Mouse (Mus musculus): ENCODE results near the gene Flt3.

GRCm38 (mm10) chr5:147356260-147357055 lies 43.8 kb downstream of the Flt3 start:
- no peak for TF ChIP-seq CTCF (conservative IDR thresholded peaks at IDR 0.05 in 1 of 2, IDR thresholded peaks at IDR 0.05 in 1 of 2; ENCODE audit: low read depth in 2 of 2, low read length in 2 of 2)
- no peak for TF ChIP-seq NRF1 (IDR thresholded peaks at IDR 0.05; ENCODE audit: low read depth, low read length)
- no peak for TF ChIP-seq MAX (IDR thresholded peaks at IDR 0.05; ENCODE audit: low read length)
